Mouse (Mus musculus) heart, embryonic 16.5 days (tissue): ENCODE data around the gene Gm5965. TPM values are rescaled to one million over a fixed set of nuclear protein-coding genes. Genes with fewer than 3 reads are reported as not detected.
"Not testable (repeated sequence)": the region's sequence is repeated elsewhere in the genome, so short reads cannot be mapped to it uniquely, and the experiment has no call there.

Source experiments
- ATAC-seq: fragments of 200-750 bp; cut with Nextera tagmentation; replicated peaks from 2 replicates; pipeline ENCODE4 v1.8.0; 2017; ENCODE audit warnings: moderate number of reproducible peaks; ENCODE audit not compliant: insufficient read depth, low FRiP score; ENCODE audit errors: extremely low read depth
- H3K27ac ChIP-seq: fragments of 300-500 bp; sonication (generic); 2 replicates; pipeline ENCODE4 v1.5.1; 2014; ENCODE audit warnings: mild to moderate bottlenecking, low read length, control low read depth, moderate library complexity
- H3K27me3 ChIP-seq: fragments of 300-500 bp; sonication (generic); 2 replicates; pipeline ENCODE4 v1.6.1; 2014; ENCODE audit warnings: low read length, mixed read lengths; ENCODE audit not compliant: control insufficient read depth, insufficient read depth
- H3K36me3 ChIP-seq: fragments of 300-500 bp; sonication (generic); 2 replicates; pipeline ENCODE4 v1.6.1; 2014; ENCODE audit not compliant: control insufficient read depth, insufficient read depth
- H3K4me1 ChIP-seq: fragments of 300-500 bp; sonication (generic); 2 replicates; pipeline ENCODE4 v1.6.1; 2014; ENCODE audit warnings: low read length, mixed read lengths; ENCODE audit not compliant: control insufficient read depth, insufficient read depth
- H3K4me2 ChIP-seq: fragments of 300-500 bp; sonication (generic); 2 replicates; pipeline ENCODE4 v1.6.1; 2014; ENCODE audit warnings: low read depth, mild to moderate bottlenecking, control low read depth, low read length
- H3K4me3 ChIP-seq: fragments of 300-500 bp; sonication (generic); 2 replicates; pipeline ENCODE4 v1.5.1; 2014; ENCODE audit warnings: mild to moderate bottlenecking, control low read depth, low read length
- H3K9ac ChIP-seq: fragments of 300-500 bp; sonication (generic); 2 replicates; pipeline ENCODE4 v1.6.1; 2014; ENCODE audit warnings: low read length, control low read depth
- H3K9me3 ChIP-seq: fragments of 300-500 bp; sonication (generic); replicated peaks from 2 replicates; pipeline ENCODE4 v1.6.1; 2016; ENCODE audit warnings: low read length; ENCODE audit not compliant: control insufficient read depth
- WGBS: fragments of 180-500 bp; shearing (Covaris S2); extraction: QIAGEN DNeasy Blood & Tissue Kit; methylation state at CpG from one replicate; pipeline ENCODE4 v1.1.7; 2014; 5-methylcytosine and 5-hydroxymethylcytosine counted together
- polyA plus RNA-seq: library from polyadenylated mRNA; unstranded; fragments of >200 nt; fragmentation: Nextera tagmentation; extraction: Ambion mirVana; gene quantifications from 2 replicates; pipeline ENCODE4 v1.2.1, GENCODE M21; 2015

The Gm5965 gene
- polyA plus RNA-seq, result not detected in 2 replicates

DNA sequence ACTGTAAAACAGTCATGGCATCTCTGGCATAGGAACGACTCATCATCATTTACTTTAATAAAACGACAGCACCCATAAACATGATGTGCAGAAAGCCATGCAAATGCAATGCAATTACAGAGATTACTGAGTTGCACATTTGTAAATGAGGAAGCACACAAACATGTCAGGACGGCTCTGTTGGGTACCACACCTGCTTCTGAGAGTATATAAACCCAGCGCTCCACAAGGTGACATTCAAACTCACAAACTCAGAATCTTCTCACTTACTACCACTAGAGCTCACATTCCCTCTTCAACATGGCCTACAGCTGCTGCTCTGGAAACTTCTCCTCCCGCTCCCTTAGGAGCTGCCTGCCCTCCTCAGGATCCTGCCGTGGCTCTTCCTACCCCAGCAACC lies at the start of gene Gm5965:
Gene Gm5965, plus strand, starts transcription at position 301 of the 400 bp plus-strand sequence.
- no peaks in the 10 kb centered on the region for H3K4me1 ChIP-seq
- no peak within 1 kb of the TSS for H3K9ac ChIP-seq
- WGBS, result 78% methylated on average over 5 of the region's 6 CpGs
- H3K27me3 ChIP-seq, result no peaks in the 10 kb centered on the region
- H3K9me3 ChIP-seq, result no peaks in the 10 kb centered on the region
- no peak within 1 kb of the TSS for H3K4me3 ChIP-seq
- H3K27ac ChIP-seq, result no peak within 1 kb of the TSS
- no peak for ATAC-seq
- no peaks in the 10 kb centered on the region for H3K36me3 ChIP-seq
- no peak within 1 kb of the TSS for H3K4me2 ChIP-seq

DNA sequence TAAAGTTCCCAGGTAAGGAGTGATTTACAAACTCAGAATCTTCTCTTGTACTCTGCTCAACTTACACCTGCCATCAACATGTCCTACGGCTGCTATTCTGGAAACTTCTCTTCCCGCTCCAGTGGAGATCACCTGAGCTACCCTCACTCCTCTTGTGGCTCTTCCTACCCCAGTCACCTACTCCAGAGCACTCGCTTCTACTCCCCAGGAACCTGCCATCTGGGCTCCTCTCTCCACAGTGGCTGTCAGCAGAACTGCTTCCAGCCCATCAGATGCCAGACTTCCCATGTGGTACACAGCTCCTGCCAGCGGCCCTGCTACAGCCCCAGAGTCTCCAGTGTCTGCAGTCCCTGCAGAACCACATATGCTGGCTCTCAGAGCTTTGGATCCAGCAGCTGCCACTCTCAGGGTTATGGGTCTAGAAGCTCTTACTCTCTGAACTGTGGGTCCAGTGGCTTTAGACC lies 48.9 kb upstream of the Gm5965 start, which contains the start of gene Krtap13-1:
Gene Krtap13-1, plus strand, starts transcription at position 51 of the 464 bp plus-strand sequence.
- no peaks in the 10 kb centered on the region for H3K9me3 ChIP-seq
- no peaks in the 10 kb centered on the region for H3K36me3 ChIP-seq
- H3K4me3 ChIP-seq, result no peak within 1 kb of the TSS
- no peak within 1 kb of the TSS for H3K4me2 ChIP-seq
- H3K27ac ChIP-seq, result no peak within 1 kb of the TSS
- ATAC-seq, result no peak
- H3K4me1 ChIP-seq, result no peaks in the 10 kb centered on the region
- WGBS, result 68% methylated on average over 4 of the region's 4 CpGs
- H3K27me3 ChIP-seq, result no peaks in the 10 kb centered on the region
- no peak within 1 kb of the TSS for H3K9ac ChIP-seq

DNA sequence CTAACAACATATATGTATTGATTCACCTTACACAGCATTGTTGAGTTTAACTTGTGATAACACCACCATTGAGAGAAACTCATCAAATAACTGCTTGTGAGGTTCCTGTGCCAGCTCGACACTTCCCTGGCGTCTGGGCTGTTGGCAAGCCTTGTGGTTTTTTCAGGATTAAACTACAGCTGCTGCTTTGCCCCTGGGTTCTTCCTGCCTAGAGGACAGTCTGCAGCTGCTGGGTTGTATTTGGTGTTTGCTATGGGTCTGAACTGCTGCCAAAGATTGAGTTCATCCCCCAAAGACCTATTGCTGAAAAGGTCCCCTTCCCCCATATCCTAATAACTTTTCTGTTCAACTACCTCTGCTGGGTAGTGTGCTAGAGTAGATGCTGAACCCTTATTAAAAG lies 42.3 kb upstream of the Gm5965 start:
- WGBS, result 48% methylated on average over 2 of the region's 2 CpGs
- H3K27ac ChIP-seq, result no peak overlapping the region
- no peak for ATAC-seq
- H3K9me3 ChIP-seq, result no peaks in the 10 kb centered on the region
- no peaks in the 10 kb centered on the region for H3K27me3 ChIP-seq
- no peak overlapping the region for H3K9ac ChIP-seq
- no peaks in the 10 kb centered on the region for H3K36me3 ChIP-seq
- H3K4me2 ChIP-seq, result no peak overlapping the region
- no peaks in the 10 kb centered on the region for H3K4me1 ChIP-seq
- H3K4me3 ChIP-seq, result no peak overlapping the region

DNA sequence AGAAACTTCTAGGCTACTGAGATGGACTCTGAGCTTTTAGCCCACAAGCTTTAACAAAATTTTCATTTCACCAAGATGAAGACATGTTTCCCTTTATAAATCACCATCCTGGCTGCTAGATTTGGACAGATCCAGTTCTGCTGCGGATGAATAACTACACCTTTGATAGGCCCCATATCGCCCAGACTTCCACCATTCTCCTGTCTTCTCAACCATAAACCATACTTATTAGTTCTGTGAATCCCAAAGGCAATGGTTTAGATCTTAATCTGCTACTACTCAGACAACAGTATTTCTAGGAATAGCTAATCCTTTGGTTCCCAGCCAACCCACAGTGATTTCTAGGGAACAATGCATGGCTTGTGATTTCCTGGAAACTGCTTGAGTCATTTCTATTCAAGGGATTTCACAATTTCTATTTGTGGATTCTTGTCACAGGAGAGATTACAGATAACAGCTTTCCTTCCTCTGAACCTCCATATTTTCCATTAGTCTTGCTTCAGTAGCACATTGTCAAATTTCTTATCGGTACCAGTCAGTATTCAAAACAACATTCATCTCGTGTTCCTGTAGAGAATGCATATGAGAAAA lies 32.9 kb upstream of the Gm5965 start:
- no peaks in the 10 kb centered on the region for H3K36me3 ChIP-seq
- 64% methylated on average over 4 of the region's 4 CpGs for WGBS

GRCm38 (mm10) chr16:88747943-88748342 lies 29.8 kb upstream of the Gm5965 start:
- H3K27ac ChIP-seq, result no peak overlapping the region
- H3K36me3 ChIP-seq, result no peaks in the 10 kb centered on the region
- 69% methylated on average over 4 of the region's 4 CpGs for WGBS
- no peak overlapping the region for H3K9ac ChIP-seq
- no peak for ATAC-seq
- no peaks in the 10 kb centered on the region for H3K4me1 ChIP-seq
- H3K27me3 ChIP-seq, result no peaks in the 10 kb centered on the region
- H3K9me3 ChIP-seq, result no peaks in the 10 kb centered on the region
- H3K4me3 ChIP-seq, result no peak overlapping the region
- no peak overlapping the region for H3K4me2 ChIP-seq

More for the DNA sequence above, 32.9 kb upstream of the Gm5965 start:
- H3K9me3 ChIP-seq, result no peaks in the 10 kb centered on the region
- no peak overlapping the region for H3K4me2 ChIP-seq
- H3K27me3 ChIP-seq, result no peaks in the 10 kb centered on the region
- H3K9ac ChIP-seq, result no peak overlapping the region
- H3K27ac ChIP-seq, result no peak overlapping the region
- ATAC-seq, result no peak
- H3K4me3 ChIP-seq, result no peak overlapping the region
- H3K4me1 ChIP-seq, result no peaks in the 10 kb centered on the region

DNA sequence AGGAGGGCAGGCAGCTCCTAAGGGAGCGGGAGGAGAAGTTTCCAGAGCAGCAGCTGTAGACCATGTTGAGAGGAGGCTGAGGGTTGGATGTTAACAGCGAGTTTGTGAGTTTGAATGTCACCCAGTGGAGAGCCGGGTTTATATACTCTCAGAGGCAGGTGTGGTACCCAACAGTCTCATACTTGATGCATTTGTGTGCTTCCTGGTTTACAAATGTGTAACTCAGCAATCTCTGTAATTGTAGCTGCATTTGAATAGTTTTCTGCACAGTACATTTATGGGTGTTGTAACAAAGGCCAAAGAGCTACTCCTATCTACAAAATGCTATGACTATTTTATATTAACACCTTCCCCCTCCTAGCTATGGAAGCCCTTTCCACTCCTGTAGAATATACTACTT lies 26.2 kb upstream of the Gm5965 start, which contains the start of gene Krtap13:
Gene Krtap13, minus strand, starts transcription at position 101 of the 400 bp plus-strand sequence.
- not testable (repeated sequence) for H3K4me1 ChIP-seq, H3K9ac ChIP-seq, H3K9me3 ChIP-seq, H3K36me3 ChIP-seq, H3K4me3 ChIP-seq, H3K27ac ChIP-seq, H3K27me3 ChIP-seq, H3K4me2 ChIP-seq, ATAC-seq
- WGBS, result 71% methylated on average over 3 of the region's 3 CpGs

DNA sequence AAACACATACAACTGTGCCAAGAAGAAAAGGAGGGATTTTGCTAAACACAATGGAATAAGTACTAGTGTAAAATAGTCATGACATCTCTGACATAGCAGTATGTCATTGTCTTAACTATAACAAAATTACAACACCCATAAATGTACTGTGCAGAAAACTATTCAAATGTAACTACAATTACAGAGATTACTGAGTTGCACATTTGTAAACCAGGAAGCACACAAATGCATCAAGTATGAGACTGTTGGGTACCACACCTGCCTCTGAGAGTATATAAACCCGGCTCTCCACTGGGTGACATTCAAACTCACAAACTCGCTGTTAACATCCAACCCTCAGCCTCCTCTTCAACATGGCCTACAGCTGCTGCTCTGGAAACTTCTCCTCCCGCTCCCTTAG lies 19.1 kb upstream of the Gm5965 start, which contains the start of gene 2310034C09Rik:
Gene 2310034C09Rik, plus strand, starts transcription at position 301 of the 400 bp plus-strand sequence.
- not testable (repeated sequence) for H3K4me3 ChIP-seq, H3K4me2 ChIP-seq, ATAC-seq, H3K36me3 ChIP-seq, H3K9ac ChIP-seq, H3K27ac ChIP-seq, H3K27me3 ChIP-seq, H3K4me1 ChIP-seq, H3K9me3 ChIP-seq
- WGBS, result 79% methylated on average over 3 of the region's 3 CpGs

DNA sequence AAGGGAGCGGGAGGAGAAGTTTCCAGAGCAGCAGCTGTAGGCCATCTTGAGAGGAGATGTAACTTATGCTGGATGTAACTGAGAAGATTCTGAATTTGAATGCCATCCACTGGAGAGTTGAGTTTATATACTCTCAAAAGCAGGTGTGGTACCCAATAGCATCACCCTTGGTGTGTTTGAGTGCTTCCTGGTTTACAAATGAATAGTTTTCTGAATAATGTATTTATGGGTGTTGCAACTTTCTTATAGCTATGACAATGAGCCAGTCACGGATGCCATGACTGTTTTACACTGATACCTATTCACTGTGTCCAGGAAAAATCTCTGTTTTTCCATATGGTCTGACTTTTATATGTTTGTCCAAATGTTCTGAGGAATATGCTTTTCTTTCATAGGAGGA lies 3.6 kb upstream of the Gm5965 start, which contains the start of gene 2310057N15Rik:
Gene 2310057N15Rik, minus strand, starts transcription at position 101 of the 400 bp plus-strand sequence.
- ATAC-seq, result no peak
- no peaks in the 10 kb centered on the region for H3K36me3 ChIP-seq
- H3K4me3 ChIP-seq, result no peak within 1 kb of the TSS
- no peaks in the 10 kb centered on the region for H3K9me3 ChIP-seq
- H3K9ac ChIP-seq, result no peak within 1 kb of the TSS
- H3K27ac ChIP-seq, result no peak within 1 kb of the TSS
- H3K27me3 ChIP-seq, result no peaks in the 10 kb centered on the region
- 75% methylated on average over 2 of the region's 2 CpGs for WGBS
- no peaks in the 10 kb centered on the region for H3K4me1 ChIP-seq
- H3K4me2 ChIP-seq, result no peak within 1 kb of the TSS

- no peak overlapping the region for H3K9ac ChIP-seq
- peaks cover 4% of the 10 kb centered on the region; the same call in 1 of the 2 replicates for H3K9me3 ChIP-seq
- no peaks in the 10 kb centered on the region for H3K27me3 ChIP-seq
- ATAC-seq, result no peak
- no peaks in the 10 kb centered on the region for H3K36me3 ChIP-seq
- H3K4me3 ChIP-seq, result no peak overlapping the region
- no peaks in the 10 kb centered on the region for H3K4me1 ChIP-seq
- 78% methylated on average over 2 of the region's 2 CpGs for WGBS
- no peak overlapping the region for H3K27ac ChIP-seq
- H3K4me2 ChIP-seq, result no peak overlapping the region
Measured at GRCm38 (mm10) chr16:88786786-88787185, 9.1 kb downstream of the Gm5965 start.
